Mouse (Mus musculus) CH12.LX (cell line): Measurements from ENCODE around the gene Limd1. TPM values are rescaled to one million over a fixed set of nuclear protein-coding genes. Genes with fewer than 3 reads are reported as not detected.

Source experiments
- DNase-seq: peaks from one replicate; pipeline ENCODE4 v3.0.0-alpha.2; 2013; ENCODE audit errors: extremely low read depth
- H3K27ac ChIP-seq: 2 replicates; pipeline ENCODE4 v1.5.1; 2012; ENCODE audit warnings: low read depth, mild to moderate bottlenecking, control low read depth, moderate library complexity; ENCODE audit not compliant: insufficient read depth
- H3K27me3 ChIP-seq: replicated peaks from 2 replicates; pipeline ENCODE3; 2012; ENCODE audit warnings: inconsistent platforms
- H3K36me3 ChIP-seq, 2 experiments: replicated peaks in 1 of 2; 2 replicates each; pipeline versions ENCODE3 to v1.6.1; 2012; ENCODE audit warnings: inconsistent platforms in 1 of 2, low read length in 1 of 2, mild to moderate bottlenecking in 1 of 2, mixed read lengths in 1 of 2, moderate library complexity in 1 of 2; ENCODE audit not compliant: control insufficient read depth in 1 of 2, insufficient read depth in 1 of 2
- H3K4me1 ChIP-seq, 2 experiments: 2 replicates each; pipeline ENCODE4 v1.6.1; 2012; ENCODE audit warnings: inconsistent platforms in 1 of 2, moderate library complexity in 1 of 2; ENCODE audit not compliant: insufficient read depth in 2 of 2, control insufficient read depth in 1 of 2
- H3K4me2 ChIP-seq: 2 replicates; pipeline ENCODE4 v1.6.1; 2012; ENCODE audit warnings: low read depth, mild to moderate bottlenecking, control low read depth; ENCODE audit not compliant: poor library complexity, insufficient read depth, severe bottlenecking
- H3K4me3 ChIP-seq, 3 experiments: fragments of 150-350 bp in 1 of 3; sonication (generic) in 1 of 3; replicated peaks in 1 of 3; 2 replicates each; pipeline versions ENCODE3 to v1.5.1; 2011 to 2012; ENCODE audit warnings: low read depth in 2 of 3, low read length in 2 of 3, mild to moderate bottlenecking in 2 of 3, moderate library complexity in 2 of 3, control low read depth in 1 of 3, improper control_type of control experiment in 1 of 3, inconsistent platforms in 1 of 3, mixed read lengths in 1 of 3; ENCODE audit not compliant: poor library complexity in 1 of 3
- H3K79me2 ChIP-seq: replicated peaks from 2 replicates; pipeline ENCODE4 v1.6.1; 2012; ENCODE audit warnings: mild to moderate bottlenecking, moderate library complexity; ENCODE audit not compliant: control insufficient read depth, poor library complexity, insufficient read depth, severe bottlenecking; ENCODE audit errors: extremely low read depth
- H3K9ac ChIP-seq: 2 replicates; pipeline ENCODE4 v1.6.1; 2012; ENCODE audit warnings: low read depth, mild to moderate bottlenecking, control low read depth, moderate library complexity; ENCODE audit not compliant: insufficient read depth
- H3K9me3 ChIP-seq: replicated peaks from 2 replicates; pipeline ENCODE3; 2012; ENCODE audit warnings: low read length, inconsistent platforms, mixed read lengths
- CHD1 ChIP-seq: IDR thresholded peaks from 2 replicates; pipeline ENCODE4 v1.6.1; 2012; ENCODE audit warnings: low read depth, low read length, improper control_type of control experiment, inconsistent platforms
- CHD2 ChIP-seq: IDR thresholded peaks from 2 replicates; pipeline ENCODE4 v1.6.1; 2011; ENCODE audit warnings: low read length, improper control_type of control experiment
- CTCF ChIP-seq, 2 experiments: IDR thresholded peaks in 1 of 2; conservative IDR thresholded peaks in 1 of 2; 2 replicates each; pipeline ENCODE4 v1.5.1; 2011 to 2012; ENCODE audit warnings: low read depth in 2 of 2, low read length in 2 of 2, improper control_type of control experiment in 1 of 2, inconsistent platforms in 1 of 2, mild to moderate bottlenecking in 1 of 2, moderate library complexity in 1 of 2
- ELF1 ChIP-seq: IDR thresholded peaks from 2 replicates; pipeline ENCODE4 v1.6.1; 2014; ENCODE audit warnings: low read depth, mild to moderate bottlenecking, inconsistent platforms, low read length, improper control_type of control experiment
- EP300 ChIP-seq: IDR thresholded peaks from 2 replicates; pipeline ENCODE4 v1.6.1; 2011; ENCODE audit warnings: low read length, improper control_type of control experiment
- ETS1 ChIP-seq: conservative IDR thresholded peaks from 2 replicates; pipeline ENCODE4 v1.6.1; 2012; ENCODE audit warnings: low read depth, mild to moderate bottlenecking, inconsistent platforms, low read length, improper control_type of control experiment, moderate library complexity
- GABPA ChIP-seq: IDR thresholded peaks from 2 replicates; pipeline ENCODE4 v1.6.1; 2012; ENCODE audit warnings: low read depth, low read length, improper control_type of control experiment, inconsistent platforms; ENCODE audit not compliant: insufficient replicate concordance
- HCFC1 ChIP-seq: IDR thresholded peaks from 2 replicates; pipeline ENCODE4 v1.6.1; 2012; ENCODE audit warnings: low read depth, mild to moderate bottlenecking, inconsistent platforms, low read length, improper control_type of control experiment
- IRF4 ChIP-seq: IDR thresholded peaks from 2 replicates; pipeline ENCODE4 v1.6.1; 2014; ENCODE audit warnings: low read depth, mild to moderate bottlenecking, inconsistent platforms, low read length, improper control_type of control experiment
- KAT2A ChIP-seq: IDR thresholded peaks from 2 replicates; pipeline ENCODE4 v1.6.1; 2012; ENCODE audit warnings: low read length, improper control_type of control experiment, inconsistent platforms; ENCODE audit not compliant: insufficient replicate concordance
- MAFK ChIP-seq: IDR thresholded peaks from 2 replicates; pipeline ENCODE4 v1.6.1; 2011; ENCODE audit warnings: low read length, improper control_type of control experiment; ENCODE audit not compliant: insufficient replicate concordance
- MAX ChIP-seq: IDR thresholded peaks from 2 replicates; pipeline ENCODE4 v1.6.1; 2011; ENCODE audit warnings: low read length, improper control_type of control experiment
- MXI1 ChIP-seq: IDR thresholded peaks from 2 replicates; pipeline ENCODE4 v1.6.1; 2011; ENCODE audit warnings: mild to moderate bottlenecking, low read depth, low read length, improper control_type of control experiment
- NELFE ChIP-seq: IDR thresholded peaks from 2 replicates; pipeline ENCODE4 v1.6.1; 2011; ENCODE audit warnings: low read depth, low read length, improper control_type of control experiment
- NRF1 ChIP-seq: IDR thresholded peaks from 2 replicates; pipeline ENCODE4 v1.6.1; 2014; ENCODE audit warnings: low read depth, mild to moderate bottlenecking, inconsistent platforms, low read length, improper control_type of control experiment, moderate library complexity
- POLR2A ChIP-seq: IDR thresholded peaks from 2 replicates; pipeline ENCODE4 v1.6.1; 2011; ENCODE audit warnings: low read depth, mild to moderate bottlenecking, improper control_type of control experiment, low read length
- POLR2AphosphoS2 ChIP-seq: IDR thresholded peaks from 2 replicates; pipeline ENCODE4 v1.6.1; 2011; ENCODE audit warnings: low read depth, low read length, improper control_type of control experiment
- TCF12 ChIP-seq: IDR thresholded peaks from 2 replicates; pipeline ENCODE4 v1.6.1; 2014; ENCODE audit warnings: low read depth, mild to moderate bottlenecking, inconsistent platforms, low read length, improper control_type of control experiment
- UBTF ChIP-seq: IDR thresholded peaks from 2 replicates; pipeline ENCODE4 v1.6.1; 2012; ENCODE audit warnings: low read depth, mild to moderate bottlenecking, inconsistent platforms, low read length, improper control_type of control experiment, moderate library complexity
- USF1 ChIP-seq: IDR thresholded peaks from 2 replicates; pipeline ENCODE4 v1.6.1; 2014; ENCODE audit warnings: low read depth, mild to moderate bottlenecking, inconsistent platforms, low read length, improper control_type of control experiment
- USF2 ChIP-seq: conservative IDR thresholded peaks from 2 replicates; pipeline ENCODE4 v1.6.1; 2011; ENCODE audit warnings: low read depth, low read length, improper control_type of control experiment
- ZC3H11A ChIP-seq: IDR thresholded peaks from 2 replicates; pipeline ENCODE4 v1.6.1; 2012; ENCODE audit warnings: low read depth, mild to moderate bottlenecking, inconsistent platforms, low read length, improper control_type of control experiment
- ZMIZ1 ChIP-seq: IDR thresholded peaks from 2 replicates; pipeline ENCODE4 v1.6.1; 2012; ENCODE audit warnings: low read depth, mild to moderate bottlenecking, inconsistent platforms, low read length, improper control_type of control experiment
- ZNF384 ChIP-seq: IDR thresholded peaks from 2 replicates; pipeline ENCODE4 v1.6.1; 2012; ENCODE audit warnings: low read depth, low read length, improper control_type of control experiment, inconsistent platforms
- dilution Hi-C: fragments of 300-500 bp; cut with MboI; formaldehyde crosslinking; loops from 2 replicates; pipeline ENCODE4 v1.14.3; 2020; ENCODE audit warnings: low sequenced_read_pairs; ENCODE audit not compliant: extremely low pct_unique_long_range_greater_than_20kb, extremely low pct_ligation_motif_present
- in situ Hi-C: fragments of 300-500 bp; cut with MboI; formaldehyde crosslinking; loops from 3 replicates; pipeline ENCODE4 v1.14.3; 2019; ENCODE audit warnings: low sequenced_read_pairs, low pct_ligation_motif_present, low pct_unique_long_range_greater_than_20kb, mixed read lengths
- polyA plus RNA-seq: library from polyadenylated mRNA; unstranded; fragments of >175 nt; gene quantifications from 2 replicates; pipeline ENCODE4 v1.2.1, GENCODE M21; 2012; ENCODE audit warnings: low read depth; ENCODE audit not compliant: insufficient read length
- total RNA-seq, 2 experiments: library from RNA; depleted of rRNA; stranded (reverse); fragments of 300-350 nt in 1 of 2; fragments of >200 nt in 1 of 2; gene quantifications; 2 replicates each; pipeline ENCODE4 v1.2.3; 2012 to 2014

The Limd1 gene
- total and polyA plus RNA-seq, 3 experiments, result 52.7 to 64.5 (median 60.5) TPM

GRCm38 (mm10) chr9:123484830-123485229, 6.3 kb downstream of the Limd1 start:
- peaks cover 27 to 71% of the 10 kb centered on the region in 2 experiments for H3K4me1 ChIP-seq
- in situ Hi-C loops, result no loop called here
- no peaks in the 10 kb centered on the region for H3K27me3 ChIP-seq

DNA sequence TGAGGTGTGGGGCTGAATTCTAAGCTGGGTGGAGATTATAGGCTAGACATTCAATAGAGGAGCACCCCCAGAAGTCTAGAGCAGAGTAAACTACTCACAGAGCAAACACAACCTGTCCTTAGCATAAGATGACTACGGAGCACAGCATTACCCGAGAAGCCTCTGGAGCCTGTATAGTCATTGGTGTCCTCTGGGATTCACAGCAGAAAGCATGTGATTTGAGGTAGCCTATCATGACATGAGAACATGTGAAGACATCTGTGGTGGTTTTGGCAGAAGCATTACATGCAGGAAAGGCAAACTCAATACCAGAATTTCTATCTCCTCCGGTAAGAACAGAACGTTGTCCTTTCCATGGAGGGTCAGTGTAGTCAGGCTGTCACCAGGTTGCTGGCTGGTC, 7.1 kb downstream of the Limd1 start:
- in situ Hi-C loops, result no loop called here
- no peak for TF ChIP-seq CHD2
- no peak for TF ChIP-seq NRF1
- no peak for TF ChIP-seq POLR2AphosphoS2
- no peak for TF ChIP-seq ETS1
- TF ChIP-seq, all 38 proteins: peak for 0
- peaks cover 43 to 86% of the 10 kb centered on the region in 2 experiments for H3K36me3 ChIP-seq
- no peak overlapping the region for H3K9ac ChIP-seq
- H3K27me3 ChIP-seq, result no peaks in the 10 kb centered on the region
- H3K9me3 ChIP-seq, result no peaks in the 10 kb centered on the region
- H3K4me2 ChIP-seq, result no peak overlapping the region
- H3K4me3 ChIP-seq, result peak overlapping the region in 1 of 3 experiments; percentile 1
- dilution Hi-C loops, result no loop called here
- peaks cover 97% of the 10 kb centered on the region for H3K79me2 ChIP-seq
- H3K4me1 ChIP-seq, result peaks cover 29 to 78% of the 10 kb centered on the region in 2 experiments
- DNase-seq, result no peak
- H3K27ac ChIP-seq, result no peak overlapping the region

More at GRCm38 (mm10) chr9:123484830-123485229, 6.3 kb downstream of the Limd1 start:
- TF ChIP-seq ELF1, result no peak
- no peak for TF ChIP-seq CHD2
- no peak for TF ChIP-seq ZC3H11A
- no peak for TF ChIP-seq USF1
- TF ChIP-seq HCFC1, result no peak
- no peak for TF ChIP-seq CTCF (conservative IDR thresholded peaks at IDR 0.05 in 1 of 2, IDR thresholded peaks at IDR 0.05 in 1 of 2; ENCODE audit: low read depth in 2 of 2, low read length in 2 of 2)
- TF ChIP-seq POLR2A, result no peak
- no peak for TF ChIP-seq MXI1
- no peak for TF ChIP-seq KAT2A
- no peak for TF ChIP-seq IRF4
- H3K27ac ChIP-seq, result no peak overlapping the region
- peaks cover 95% of the 10 kb centered on the region for H3K79me2 ChIP-seq
- H3K36me3 ChIP-seq, result peaks cover 42 to 85% of the 10 kb centered on the region in 2 experiments
- H3K9ac ChIP-seq, result no peak overlapping the region
- dilution Hi-C loops, result no loop called here
- H3K4me3 ChIP-seq, result no peak overlapping the region
- H3K9me3 ChIP-seq, result no peaks in the 10 kb centered on the region
- DNase-seq, result no peak
- H3K4me2 ChIP-seq, result no peak overlapping the region; the same call in 1 of the 2 replicates

DNA sequence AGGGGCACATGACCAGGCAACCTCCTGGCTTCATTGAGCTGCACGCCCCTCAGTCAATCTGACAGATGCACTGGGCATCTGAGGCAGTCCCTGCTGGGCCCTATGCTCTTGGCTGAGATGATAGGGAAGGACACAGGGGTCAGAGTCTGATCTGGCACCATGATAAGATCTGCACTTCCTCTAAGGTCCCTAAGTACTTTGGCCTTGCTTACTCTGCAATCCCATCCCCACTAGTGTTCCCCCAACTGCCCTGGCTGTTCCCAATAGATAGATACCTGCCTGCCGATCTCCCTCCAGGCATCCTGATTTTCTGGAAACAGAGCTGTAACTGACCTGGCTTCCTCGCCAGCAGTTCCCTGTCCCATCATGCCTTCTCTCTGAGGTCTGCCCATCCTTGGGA, 8.1 kb downstream of the Limd1 start:
- H3K9ac ChIP-seq, result no peak overlapping the region
- no peak for DNase-seq
- peaks cover 97% of the 10 kb centered on the region for H3K79me2 ChIP-seq
- TF ChIP-seq EP300 (no peak), TCF12 (no peak), USF2 (no peak), KAT2A (no peak), USF1 (no peak), ZNF384 (no peak), GABPA (no peak), ETS1 (no peak), CTCF (conservative IDR thresholded peaks at IDR 0.05 in 1 of 2, IDR thresholded peaks at IDR 0.05 in 1 of 2; ENCODE audit: low read depth in 2 of 2, low read length in 2 of 2) (no peak), MAFK (no peak), MAX (no peak), NRF1 (no peak), CHD1 (no peak), ZMIZ1 (no peak), ZC3H11A (no peak), UBTF (no peak), NELFE (no peak), POLR2AphosphoS2 (no peak)
- dilution Hi-C loops (no loop called here), in situ Hi-C loops (no loop called here)
- H3K4me3 ChIP-seq, result no peak overlapping the region
- H3K27ac ChIP-seq, result no peak overlapping the region
- H3K36me3 ChIP-seq, result peaks cover 47 to 86% of the 10 kb centered on the region in 2 experiments
- H3K4me2 ChIP-seq, result no peak overlapping the region
- H3K4me1 ChIP-seq, result peaks cover 31 to 88% of the 10 kb centered on the region in 2 experiments
- H3K27me3 ChIP-seq, result no peaks in the 10 kb centered on the region
- no peaks in the 10 kb centered on the region for H3K9me3 ChIP-seq
